Mouse (Mus musculus) embryonic facial prominence, embryonic 12.5 days (tissue): ENCODE data around the gene Nfyc. TPM values are rescaled to one million over a fixed set of nuclear protein-coding genes. Genes with fewer than 3 reads are reported as not detected.

Experiments used
- ATAC-seq: fragments of 200-750 bp; cut with Nextera tagmentation; 2 replicates; pipeline ENCODE4 v1.8.0; 2017; ENCODE audit not compliant: insufficient number of reproducible peaks, insufficient read depth, low FRiP score, low TSS enrichment
- H3K27ac ChIP-seq: fragments of 300-500 bp; sonication (generic); 2 replicates; pipeline ENCODE4 v1.5.1; 2016; ENCODE audit warnings: mild to moderate bottlenecking
- H3K27me3 ChIP-seq: fragments of 300-500 bp; sonication (generic); 2 replicates; pipeline ENCODE4 v1.6.1; 2016; ENCODE audit warnings: mild to moderate bottlenecking, moderate library complexity
- H3K36me3 ChIP-seq: fragments of 300-500 bp; sonication (generic); 2 replicates; pipeline ENCODE4 v1.6.1; 2016; ENCODE audit warnings: mild to moderate bottlenecking
- H3K4me1 ChIP-seq: fragments of 300-500 bp; sonication (generic); 2 replicates; pipeline ENCODE4 v1.6.1; 2016
- H3K4me2 ChIP-seq: fragments of 300-500 bp; sonication (generic); replicated peaks from 2 replicates; pipeline ENCODE4 v1.6.1; 2016; ENCODE audit warnings: mild to moderate bottlenecking, moderate library complexity
- H3K4me3 ChIP-seq: fragments of 300-500 bp; sonication (generic); 2 replicates; pipeline ENCODE4 v1.5.1; 2016; ENCODE audit warnings: mild to moderate bottlenecking
- H3K9ac ChIP-seq: fragments of 300-500 bp; sonication (generic); 2 replicates; pipeline ENCODE4 v1.6.1; 2016; ENCODE audit warnings: mild to moderate bottlenecking, moderate library complexity
- H3K9me3 ChIP-seq: fragments of 300-500 bp; sonication (generic); 2 replicates; pipeline ENCODE4 v1.6.1; 2016; ENCODE audit warnings: mild to moderate bottlenecking, moderate library complexity
- WGBS: fragments of 180-500 bp; shearing (Covaris S2); methylation state at CpG from one replicate; pipeline ENCODE4 v1.1.7; 2016; 5-methylcytosine and 5-hydroxymethylcytosine counted together
- polyA plus RNA-seq: library from polyadenylated mRNA; unstranded; fragments of >200 nt; fragmentation: Nextera tagmentation; extraction: Ambion mirVana; gene quantifications from 2 replicates; pipeline ENCODE4 v1.2.1, GENCODE M21; 2016

Nfyc gene
- polyA plus RNA-seq, 1 experiment from 2014 or later, result 117 TPM

DNA sequence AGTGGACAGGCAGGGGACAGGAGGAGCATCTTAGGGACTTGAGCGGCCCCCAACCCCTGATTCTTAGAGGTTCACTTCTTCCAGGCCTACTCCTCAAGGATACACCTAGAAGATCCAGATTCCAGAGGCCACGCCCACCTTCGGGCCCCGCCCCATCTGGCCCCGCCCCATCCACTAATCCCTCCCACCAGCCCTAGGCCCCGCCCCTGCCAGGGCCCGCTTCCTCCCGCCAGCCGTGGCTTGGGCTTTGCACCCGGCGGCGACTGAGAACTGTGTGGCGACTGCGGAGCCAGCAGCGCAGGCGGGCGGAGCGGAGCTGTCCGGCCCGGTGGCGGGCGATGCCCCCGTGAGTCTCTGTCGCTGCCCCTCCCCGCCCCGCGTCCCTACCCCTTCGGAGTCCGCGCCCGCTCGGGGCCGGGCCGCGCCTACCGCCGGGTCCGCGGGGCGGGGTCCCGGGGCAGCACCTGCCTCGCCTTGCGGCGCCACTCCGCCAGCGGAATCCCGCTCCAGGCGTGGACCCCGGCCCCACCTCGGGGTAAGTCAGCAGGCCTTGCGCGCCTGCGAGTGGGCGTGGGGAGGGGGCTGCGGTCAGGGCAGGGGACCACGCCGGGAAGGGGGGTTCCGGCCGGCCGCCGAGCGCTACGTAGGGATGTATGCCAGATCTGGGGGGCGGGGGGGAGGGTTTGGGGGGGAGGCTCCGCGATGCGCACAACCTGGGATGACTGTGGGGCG is 23.4 kb upstream of the Nfyc start, which contains the start of gene Rims3:
Gene Rims3, plus strand, starts transcription at position 229 of the 732 bp plus-strand sequence.
- Histone ChIP-seq H3K4me1 (0 out of 2 replicates have a peak, but pooled peaks cover 2% of the 10 kb centered on the region), H3K4me2 (peak within 1 kb of the TSS; percentile 99), H3K36me3 (no peaks in the 10 kb centered on the region), H3K9me3 (no peaks in the 10 kb centered on the region), H3K4me3 (peak within 1 kb of the TSS; percentile 58), H3K27ac (no peak within 1 kb of the TSS), H3K9ac (peak within 1 kb of the TSS; percentile 62), H3K27me3 (peaks cover 51% of the 10 kb centered on the region)
- ATAC-seq, result peak; percentile 23; the same call in 1 of the 2 replicates
- WGBS, result 2% methylated on average over 44 of the region's 68 CpGs

DNA sequence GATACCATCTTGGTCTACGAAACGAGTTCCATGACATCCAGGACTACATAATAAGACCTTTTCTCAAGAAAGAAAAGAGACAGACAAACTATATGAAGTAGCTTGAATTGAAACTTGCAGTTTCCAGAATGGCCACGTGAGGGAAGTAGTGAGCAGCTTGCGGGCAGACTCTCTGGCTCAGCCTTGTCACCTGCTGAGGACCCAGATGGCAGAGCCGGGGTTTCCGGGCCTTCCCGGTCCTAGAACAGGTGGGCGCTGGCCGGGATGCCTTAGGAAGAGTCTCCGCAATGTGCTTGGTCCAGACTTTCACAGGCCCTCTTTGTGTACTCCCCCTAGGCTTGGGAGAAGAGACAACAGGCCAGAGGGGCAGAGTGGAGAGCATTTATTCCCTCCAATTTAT is 19.6 kb upstream of the Nfyc start:
- H3K27me3 ChIP-seq, result peaks cover 39% of the 10 kb centered on the region
- ATAC-seq, result no peak

GRCm38 (mm10) chr4:120849451-120849850 is 18.1 kb upstream of the Nfyc start:
- H3K4me1 ChIP-seq, result no peaks in the 10 kb centered on the region
- H3K9ac ChIP-seq, result no peak overlapping the region
- H3K9me3 ChIP-seq, result no peaks in the 10 kb centered on the region
- 70% methylated on average over 11 of the region's 11 CpGs for WGBS
- H3K4me2 ChIP-seq, result no peak overlapping the region
- peaks cover 27% of the 10 kb centered on the region for H3K27me3 ChIP-seq
- no peak for ATAC-seq
- H3K27ac ChIP-seq, result no peak overlapping the region
- H3K4me3 ChIP-seq, result no peak overlapping the region
- H3K36me3 ChIP-seq, result no peaks in the 10 kb centered on the region

More for the DNA sequence above, 19.6 kb upstream of the Nfyc start:
- Histone ChIP-seq H3K4me2 (no peak overlapping the region), H3K36me3 (no peaks in the 10 kb centered on the region), H3K4me1 (0 out of 2 replicates have a peak, but pooled peaks cover 2% of the 10 kb centered on the region), H3K4me3 (no peak overlapping the region), H3K9me3 (no peaks in the 10 kb centered on the region), H3K27ac (no peak overlapping the region), H3K9ac (no peak overlapping the region)
- 3% methylated on average over 10 of the region's 10 CpGs for WGBS

- peaks cover 22% of the 10 kb centered on the region for H3K27me3 ChIP-seq
- H3K9me3 ChIP-seq, result no peaks in the 10 kb centered on the region
- no peak overlapping the region for H3K27ac ChIP-seq
- H3K36me3 ChIP-seq, result no peaks in the 10 kb centered on the region
- no peak overlapping the region for H3K4me3 ChIP-seq
- no peak overlapping the region for H3K4me2 ChIP-seq
- no peaks in the 10 kb centered on the region for H3K4me1 ChIP-seq
- H3K9ac ChIP-seq, result no peak overlapping the region
- 73% methylated on average over 6 of the region's 6 CpGs for WGBS
- ATAC-seq, result no peak
These were observed 17.5 kb upstream of the Nfyc start for GRCm38 (mm10) chr4:120848909-120849308.

DNA sequence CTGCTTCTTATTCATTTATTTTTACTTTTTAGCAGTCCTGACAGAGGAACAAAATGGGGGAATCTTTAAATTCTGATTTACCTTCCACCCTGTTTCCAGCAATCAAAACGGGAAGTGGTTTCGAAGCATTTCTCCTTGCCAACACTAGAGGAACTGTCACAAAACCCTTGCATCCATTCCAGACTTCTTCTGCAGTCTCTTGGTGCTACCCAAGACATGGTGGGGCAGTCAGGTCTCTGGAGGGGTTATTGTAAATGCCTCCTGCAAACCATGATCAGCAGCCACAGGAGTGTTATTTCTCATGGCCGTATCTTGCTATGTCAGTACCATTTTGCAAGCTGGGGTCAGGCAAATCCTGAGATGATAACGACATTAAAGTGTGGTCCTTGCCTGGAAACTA is 13.7 kb upstream of the Nfyc start:
- WGBS, result 62% methylated on average over 4 of the region's 4 CpGs
- no peak for ATAC-seq
- no peak overlapping the region for H3K9ac ChIP-seq
- H3K36me3 ChIP-seq, result no peaks in the 10 kb centered on the region
- H3K27ac ChIP-seq, result no peak overlapping the region
- H3K4me3 ChIP-seq, result no peak overlapping the region
- H3K4me2 ChIP-seq, result no peak overlapping the region
- no peaks in the 10 kb centered on the region for H3K9me3 ChIP-seq
- H3K27me3 ChIP-seq, result peaks cover 6% of the 10 kb centered on the region; the same call in 1 of the 2 replicates
- H3K4me1 ChIP-seq, result no peaks in the 10 kb centered on the region

GRCm38 (mm10) chr4:120844423-120845082 is 13.2 kb upstream of the Nfyc start:
- no peaks in the 10 kb centered on the region for H3K9me3 ChIP-seq
- H3K4me2 ChIP-seq, result no peak overlapping the region
- no peak overlapping the region for H3K9ac ChIP-seq
- ATAC-seq, result no peak
- no peaks in the 10 kb centered on the region for H3K36me3 ChIP-seq
- no peaks in the 10 kb centered on the region for H3K4me1 ChIP-seq
- H3K27me3 ChIP-seq, result peaks cover 5% of the 10 kb centered on the region; the same call in 1 of the 2 replicates
- 62% methylated on average over 7 of the region's 7 CpGs for WGBS
- no peak overlapping the region for H3K27ac ChIP-seq
- H3K4me3 ChIP-seq, result no peak overlapping the region

GRCm38 (mm10) chr4:120841342-120841741 is 10.0 kb upstream of the Nfyc start:
- no peak overlapping the region for H3K4me3 ChIP-seq
- H3K9ac ChIP-seq, result no peak overlapping the region
- H3K4me1 ChIP-seq, result no peaks in the 10 kb centered on the region
- no peak overlapping the region for H3K27ac ChIP-seq
- ATAC-seq, result no peak
- 79% methylated on average over 3 of the region's 3 CpGs for WGBS
- H3K27me3 ChIP-seq, result 0 out of 2 replicates have a peak, but pooled peaks cover 3% of the 10 kb centered on the region
- H3K4me2 ChIP-seq, result no peak overlapping the region
- H3K9me3 ChIP-seq, result no peaks in the 10 kb centered on the region
- no peaks in the 10 kb centered on the region for H3K36me3 ChIP-seq

DNA sequence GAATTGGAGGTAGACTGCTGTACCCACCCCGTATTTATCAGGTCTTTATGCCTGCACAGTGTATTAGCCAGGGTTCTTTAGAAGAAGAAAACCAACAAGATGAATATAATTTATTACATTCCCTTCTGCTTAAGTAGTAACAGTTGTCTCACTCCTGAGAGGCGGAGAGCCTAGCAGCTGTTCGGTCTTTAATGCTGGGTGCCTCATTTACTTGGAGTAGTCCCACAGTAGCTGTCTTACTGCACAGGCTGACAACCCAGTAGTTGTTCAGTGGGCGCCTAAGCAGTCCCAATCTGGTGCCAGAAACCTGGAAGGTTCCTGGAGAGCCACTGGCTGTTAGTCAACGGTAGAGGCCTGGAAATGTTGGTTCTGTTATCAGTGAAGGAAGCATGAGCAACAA is 605 bp downstream of the Nfyc start:
- Histone ChIP-seq H3K4me3 (no peak overlapping the region), H3K27me3 (no peaks in the 10 kb centered on the region), H3K4me1 (no peaks in the 10 kb centered on the region), H3K4me2 (no peak overlapping the region), H3K9ac (no peak overlapping the region), H3K36me3 (no peaks in the 10 kb centered on the region), H3K27ac (no peak overlapping the region), H3K9me3 (no peaks in the 10 kb centered on the region)
- no peak for ATAC-seq
- WGBS, result 71% methylated on average over 5 of the region's 5 CpGs

- Histone ChIP-seq H3K9me3 (no peaks in the 10 kb centered on the region), H3K4me3 (no peak overlapping the region; the same call in 1 of the 2 replicates), H3K27ac (no peak overlapping the region), H3K27me3 (no peaks in the 10 kb centered on the region), H3K4me2 (peak overlapping the region; percentile 71), H3K9ac (no peak overlapping the region), H3K36me3 (no peaks in the 10 kb centered on the region), H3K4me1 (peaks cover 14% of the 10 kb centered on the region)
- WGBS, result 95% methylated on average over 6 of the region's 6 CpGs
- no peak for ATAC-seq
These were observed 5.0 kb downstream of the Nfyc start for GRCm38 (mm10) chr4:120826418-120826817.

DNA sequence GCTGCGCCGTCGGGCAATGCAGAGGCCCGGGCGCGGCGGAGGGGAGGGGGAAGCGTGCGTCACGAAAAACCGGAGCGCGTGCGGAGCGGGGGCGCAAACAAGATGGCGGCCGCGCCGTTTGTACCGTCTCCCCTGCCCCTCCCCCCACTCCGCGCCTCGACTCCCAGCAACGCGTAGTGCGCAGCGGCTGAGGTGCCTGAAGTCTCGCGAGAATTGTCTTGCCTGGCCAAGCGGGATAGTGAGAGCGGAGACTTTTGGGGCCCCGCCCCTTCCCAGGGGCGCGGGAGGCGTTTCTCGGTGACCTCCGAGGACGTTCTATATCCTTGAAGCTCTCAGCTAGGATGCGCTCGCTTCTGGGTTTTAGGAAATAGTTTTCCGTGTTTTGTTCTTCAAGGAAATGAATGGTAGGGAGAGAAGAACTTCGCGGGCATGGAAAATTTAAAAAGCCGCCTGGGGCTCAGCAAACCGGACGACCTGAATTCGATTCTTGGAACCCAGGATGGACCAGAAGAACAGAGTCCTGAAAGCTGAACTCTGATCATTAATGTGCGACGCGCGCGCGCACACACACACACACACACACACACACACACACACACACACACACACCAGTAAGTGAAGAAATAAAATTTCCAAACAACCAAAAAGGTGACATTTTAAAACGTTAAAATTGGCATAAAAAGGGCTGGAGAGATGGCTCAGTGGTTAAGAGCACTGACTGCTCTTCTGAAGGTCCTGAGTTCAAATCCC is 5.6 kb downstream of the Nfyc start:
- peak overlapping the region; percentile 100 for H3K27ac ChIP-seq
- peak overlapping the region; percentile 74 for H3K4me3 ChIP-seq
- 2% methylated on average over 53 of the region's 55 CpGs for WGBS
- ATAC-seq, result peak; percentile 95
- no peaks in the 10 kb centered on the region for H3K9me3 ChIP-seq
- peaks cover 14% of the 10 kb centered on the region for H3K4me1 ChIP-seq
- H3K36me3 ChIP-seq, result no peaks in the 10 kb centered on the region
- H3K27me3 ChIP-seq, result no peaks in the 10 kb centered on the region
- H3K9ac ChIP-seq, result peak overlapping the region; percentile 99
- peak overlapping the region; percentile 71 for H3K4me2 ChIP-seq

- WGBS, result 0% methylated on average over 43 of the region's 53 CpGs
These were observed 6.2 kb downstream of the Nfyc start for GRCm38 (mm10) chr4:120825100-120825553.

More at GRCm38 (mm10) chr4:120825100-120825553, 6.2 kb downstream of the Nfyc start:
- peak overlapping the region; percentile 74 for H3K4me3 ChIP-seq
- peak; percentile 95 for ATAC-seq
- H3K9me3 ChIP-seq, result no peaks in the 10 kb centered on the region
- peak overlapping the region; percentile 99 for H3K9ac ChIP-seq
- H3K4me2 ChIP-seq, result peak overlapping the region; percentile 71
- H3K36me3 ChIP-seq, result no peaks in the 10 kb centered on the region
- peak overlapping the region; percentile 100 for H3K27ac ChIP-seq
- H3K27me3 ChIP-seq, result no peaks in the 10 kb centered on the region
- peaks cover 14% of the 10 kb centered on the region for H3K4me1 ChIP-seq
